Mouse (Mus musculus): ENCODE results near the gene Elane.

- TF ChIP-seq CTCF (IDR thresholded peaks at IDR 0.05; ENCODE audit: low read depth, low read length) (no peak; the same call in 1 of the 2 replicates), POLR2A (IDR thresholded peaks at IDR 0.05; ENCODE audit: borderline replicate concordance, low read depth, low read length) (no peak)
Observed at GRCm38 (mm10) chr10:79909092-79909922, 23.3 kb downstream of the Elane start.
